Mouse (Mus musculus): ENCODE measurements around the gene Tmem59l.

DNA sequence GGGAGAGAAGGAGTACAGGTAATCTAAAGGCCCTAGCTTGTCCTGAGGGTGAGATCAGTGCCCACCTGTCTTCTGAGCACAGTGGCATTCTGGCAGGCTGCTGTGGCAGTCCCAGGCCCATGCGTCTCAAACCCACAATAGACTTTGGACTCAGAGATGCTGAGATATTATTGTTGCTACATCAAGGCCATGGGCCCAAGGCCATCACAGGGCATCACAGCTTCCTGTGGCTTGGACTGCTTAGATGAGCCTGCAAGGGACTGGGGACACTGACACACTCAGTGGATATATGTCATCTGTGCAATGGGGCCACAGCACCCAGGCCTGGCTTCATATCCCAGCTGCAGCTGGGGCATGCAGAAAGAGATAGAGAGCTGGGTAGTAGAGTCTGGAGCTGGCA lies 30.2 kb downstream of the Tmem59l start:
- TF ChIP-seq CTCF (IDR thresholded peaks at IDR 0.05; ENCODE audit: low read depth, low read length): no peak
- TF ChIP-seq POLR2A (IDR thresholded peaks at IDR 0.05; ENCODE audit: extremely low read depth, insufficient read depth, low read length): no peak

All from liver, adult 2 months (tissue).